Mouse (Mus musculus) ES-E14 (cell line): ENCODE results near the gene Ppbp. TPM values are rescaled to one million over a fixed set of nuclear protein-coding genes. Genes with fewer than 3 reads are reported as not detected.

Experiments used
- DNase-seq: peaks from one replicate; pipeline ENCODE4 v3.0.0-alpha.2; 2013; ENCODE audit warnings: low read depth, low spot score
- H3K27ac ChIP-seq: 2 replicates; pipeline ENCODE4 v1.5.1; 2012; ENCODE audit warnings: low read depth, mild to moderate bottlenecking, low read length, moderate library complexity, mixed read lengths; ENCODE audit not compliant: poor library complexity, insufficient read depth, severe bottlenecking
- H3K36me3 ChIP-seq: 2 replicates; pipeline ENCODE4 v1.6.1; 2012; ENCODE audit warnings: mild to moderate bottlenecking, low read length, moderate library complexity, mixed read lengths; ENCODE audit not compliant: control insufficient read depth, poor library complexity, insufficient read depth, severe bottlenecking
- H3K4me1 ChIP-seq, 2 experiments: fragments of 150-350 bp in 1 of 2; sonication (generic) in 1 of 2; 2 replicates each; pipeline ENCODE4 v1.6.1; 2012; ENCODE audit warnings: low read length in 2 of 2, mild to moderate bottlenecking in 1 of 2, mixed read lengths in 1 of 2; ENCODE audit not compliant: control insufficient read depth in 2 of 2, insufficient read depth in 2 of 2, poor library complexity in 1 of 2
- H3K4me3 ChIP-seq, 2 experiments: fragments of 150-350 bp in 1 of 2; sonication (generic) in 1 of 2; 2 replicates each; pipeline ENCODE4 v1.5.1; 2012; ENCODE audit warnings: low read length in 2 of 2, low read depth in 1 of 2, mild to moderate bottlenecking in 1 of 2, mixed read lengths in 1 of 2; ENCODE audit not compliant: insufficient read depth in 1 of 2, poor library complexity in 1 of 2, severe bottlenecking in 1 of 2
- H3K9ac ChIP-seq: 2 replicates; pipeline ENCODE4 v1.6.1; 2012; ENCODE audit warnings: low read depth, mild to moderate bottlenecking, low read length, mixed read lengths; ENCODE audit not compliant: poor library complexity, insufficient read depth, severe bottlenecking
- H3K9me3 ChIP-seq: fragments of 150-350 bp; sonication (generic); 2 replicates; pipeline ENCODE4 v1.6.1; 2012; ENCODE audit warnings: low read depth, mild to moderate bottlenecking, low read length; ENCODE audit not compliant: control insufficient read depth, insufficient read depth
- CHD2 ChIP-seq: IDR thresholded peaks from 2 replicates; pipeline ENCODE4 v1.6.1; 2014; ENCODE audit warnings: mild to moderate bottlenecking, low read depth, low read length, inconsistent platforms
- HCFC1 ChIP-seq: IDR thresholded peaks from 2 replicates; pipeline ENCODE4 v1.6.1; 2012; ENCODE audit warnings: low read length, inconsistent platforms, borderline replicate concordance; ENCODE audit not compliant: insufficient read depth
- MAFK ChIP-seq: IDR thresholded peaks from 2 replicates; pipeline ENCODE4 v1.6.1; 2014; ENCODE audit warnings: mild to moderate bottlenecking, low read depth, low read length, inconsistent platforms; ENCODE audit not compliant: insufficient read depth
- ZC3H11A ChIP-seq: IDR thresholded peaks from 2 replicates; pipeline ENCODE4 v1.6.1; 2012; ENCODE audit warnings: low read depth, mild to moderate bottlenecking, inconsistent platforms, low read length, borderline replicate concordance
- ZNF384 ChIP-seq: IDR thresholded peaks from 2 replicates; pipeline ENCODE4 v1.6.1; 2012; ENCODE audit warnings: low read depth, low read length, inconsistent platforms
- in situ Hi-C, 2 experiments: fragments of 600-800 bp; cut with MboI; formaldehyde crosslinking; loops; one replicate each; pipeline ENCODE4 v1.15.1; 2025; ENCODE audit warnings: low sequenced_read_pairs in 2 of 2, inconsistent platforms in 1 of 2; ENCODE audit not compliant: unreplicated experiment in 2 of 2
- total RNA-seq: library from RNA; depleted of rRNA; stranded (reverse); fragments of 300-350 nt; gene quantifications from 2 replicates; pipeline ENCODE4 v1.2.3, GENCODE M21; 2012

Ppbp gene
- total RNA-seq, 1 experiment = 1.2 TPM

- no peak for DNase-seq
- Histone ChIP-seq H3K4me1 (peaks cover 0 to 5% of the 10 kb centered on the region in 2 experiments; a peak in 1 of 4 replicates), H3K9ac (no peak overlapping the region), H3K36me3 (no peaks in the 10 kb centered on the region), H3K9me3 (no peaks in the 10 kb centered on the region), H3K4me3 (no peak overlapping the region), H3K27ac (no peak overlapping the region)
- TF ChIP-seq HCFC1 (no peak), ZNF384 (no peak), MAFK (no peak), ZC3H11A (no peak), CHD2 (no peak)
- in situ Hi-C loops = no loop called here
Observed at GRCm38 (mm10) chr5:90760844-90761243, 7.5 kb upstream of the Ppbp start.

- H3K27ac ChIP-seq = no peak overlapping the region
- TF ChIP-seq ZNF384 (no peak), MAFK (no peak), ZC3H11A (no peak), HCFC1 (no peak), CHD2 (no peak)
- peaks cover 0 to 5% of the 10 kb centered on the region in 2 experiments; a peak in 1 of 4 replicates for H3K4me1 ChIP-seq
- H3K36me3 ChIP-seq = no peaks in the 10 kb centered on the region
- no peak for DNase-seq
- H3K9me3 ChIP-seq = no peaks in the 10 kb centered on the region
- in situ Hi-C loops = no loop called here
- H3K9ac ChIP-seq = no peak overlapping the region
- no peak overlapping the region for H3K4me3 ChIP-seq
Observed at GRCm38 (mm10) chr5:90761834-90762233, 6.5 kb upstream of the Ppbp start.

GRCm38 (mm10) chr5:90763912-90764665 lies 4.2 kb upstream of the Ppbp start:
- no peak overlapping the region for H3K9ac ChIP-seq
- H3K4me3 ChIP-seq = no peak overlapping the region
- no peak overlapping the region for H3K27ac ChIP-seq
- H3K36me3 ChIP-seq = no peaks in the 10 kb centered on the region
- DNase-seq = no peak
- H3K9me3 ChIP-seq = no peaks in the 10 kb centered on the region
- H3K4me1 ChIP-seq = no peaks in the 10 kb centered on the region
- in situ Hi-C loops = no loop called here
- TF ChIP-seq CHD2 (no peak), HCFC1 (no peak), MAFK (no peak), ZNF384 (no peak), ZC3H11A (no peak)

- in situ Hi-C loops = no loop called here
- H3K27ac ChIP-seq = no peak overlapping the region
- no peak for DNase-seq
- H3K9me3 ChIP-seq = no peaks in the 10 kb centered on the region
- H3K4me1 ChIP-seq = no peaks in the 10 kb centered on the region
- no peaks in the 10 kb centered on the region for H3K36me3 ChIP-seq
- H3K9ac ChIP-seq = no peak overlapping the region
- TF ChIP-seq ZNF384 = no peak
- TF ChIP-seq MAFK = no peak
- no peak for TF ChIP-seq ZC3H11A
- TF ChIP-seq CHD2 = no peak
- TF ChIP-seq HCFC1 = no peak
- no peak overlapping the region for H3K4me3 ChIP-seq
Observed at GRCm38 (mm10) chr5:90765821-90766606, 2.3 kb upstream of the Ppbp start.
